Mouse (Mus musculus) E14TG2a.4 (cell line): ENCODE results near the gene Sgk2.

ENCODE experiments used
- H3K27me3 ChIP-seq: 2 replicates; pipeline ENCODE4 v1.6.1; 2014; ENCODE audit warnings: low read length, control low read depth; ENCODE audit not compliant: insufficient read depth
- H3K36me3 ChIP-seq: 2 replicates; pipeline ENCODE4 v1.6.1; 2014; ENCODE audit warnings: low read length, control low read depth; ENCODE audit not compliant: insufficient read depth
- H3K4me1 ChIP-seq: replicated peaks from 2 replicates; pipeline ENCODE4 v1.6.1; 2014; ENCODE audit warnings: low read depth, low read length, control low read depth
- H3K4me3 ChIP-seq: replicated peaks from 2 replicates; pipeline ENCODE4 v1.5.1; 2014; ENCODE audit warnings: mild to moderate bottlenecking, low read length
- H3K9me3 ChIP-seq: 2 replicates; pipeline ENCODE4 v1.6.1; 2014; ENCODE audit warnings: low read length, control low read depth
- CTCF ChIP-seq: conservative IDR thresholded peaks from 2 replicates; pipeline ENCODE4 v1.5.1; 2014; ENCODE audit warnings: low read length
- NANOG ChIP-seq: IDR thresholded peaks from 2 replicates; pipeline ENCODE4 v1.6.1; 2014; ENCODE audit warnings: borderline replicate concordance, low read length, mixed read lengths
- POU5F1 ChIP-seq: IDR thresholded peaks from 2 replicates; pipeline ENCODE4 v1.6.1; 2014; ENCODE audit warnings: low read length, borderline replicate concordance

Gene Sgk2

GRCm38 (mm10) chr2:162998528-162999230, 11.5 kb downstream of the Sgk2 start:
- H3K27me3 ChIP-seq = peaks cover 2% of the 10 kb centered on the region; the same call in 1 of the 2 replicates
- H3K9me3 ChIP-seq = no peaks in the 10 kb centered on the region
- peaks cover 22% of the 10 kb centered on the region for H3K4me1 ChIP-seq
- TF ChIP-seq CTCF (peak; percentile 94), POU5F1 (no peak), NANOG (no peak)
- H3K4me3 ChIP-seq = peak overlapping the region; percentile 73
- no peaks in the 10 kb centered on the region for H3K36me3 ChIP-seq

- Histone ChIP-seq H3K4me1 (peaks cover 22% of the 10 kb centered on the region), H3K4me3 (no peak overlapping the region), H3K27me3 (peaks cover under 1% of the 10 kb centered on the region; the same call in 1 of the 2 replicates), H3K36me3 (no peaks in the 10 kb centered on the region), H3K9me3 (no peaks in the 10 kb centered on the region)
- TF ChIP-seq POU5F1 = no peak
- no peak for TF ChIP-seq NANOG
- TF ChIP-seq CTCF = peak; percentile 56
Measured at GRCm38 (mm10) chr2:162999744-163000143, 12.6 kb downstream of the Sgk2 start.

- TF ChIP-seq POU5F1 (no peak), CTCF (no peak), NANOG (no peak)
- H3K9me3 ChIP-seq = no peaks in the 10 kb centered on the region
- H3K4me3 ChIP-seq = no peak overlapping the region
- H3K27me3 ChIP-seq = no peaks in the 10 kb centered on the region
- no peaks in the 10 kb centered on the region for H3K36me3 ChIP-seq
- peaks cover 22% of the 10 kb centered on the region for H3K4me1 ChIP-seq
Measured at GRCm38 (mm10) chr2:163001071-163001470, 13.9 kb downstream of the Sgk2 start.

DNA sequence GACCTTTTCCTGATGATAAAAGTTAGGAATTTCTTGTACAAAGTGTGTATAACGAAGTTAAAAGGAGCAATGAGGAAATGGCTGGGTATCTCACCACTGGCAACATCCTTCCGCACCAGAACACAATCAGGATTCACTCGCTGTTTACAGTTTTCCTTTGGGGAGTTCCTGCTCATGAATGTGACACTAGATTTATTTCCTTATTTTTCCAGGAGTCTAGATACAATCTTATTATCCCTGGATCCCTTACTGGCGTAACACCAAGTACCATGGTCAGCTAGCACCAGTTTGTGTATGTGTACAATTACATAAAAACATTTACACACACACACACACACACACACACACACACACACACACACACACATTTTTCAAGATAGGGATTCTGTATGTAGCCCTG, 20.2 kb downstream of the Sgk2 start:
- H3K4me1 ChIP-seq = no peaks in the 10 kb centered on the region
- no peaks in the 10 kb centered on the region for H3K36me3 ChIP-seq
- peaks cover 4% of the 10 kb centered on the region for H3K9me3 ChIP-seq
- no peak overlapping the region for H3K4me3 ChIP-seq
- TF ChIP-seq POU5F1 (no peak), CTCF (no peak), NANOG (no peak)
- no peaks in the 10 kb centered on the region for H3K27me3 ChIP-seq

DNA sequence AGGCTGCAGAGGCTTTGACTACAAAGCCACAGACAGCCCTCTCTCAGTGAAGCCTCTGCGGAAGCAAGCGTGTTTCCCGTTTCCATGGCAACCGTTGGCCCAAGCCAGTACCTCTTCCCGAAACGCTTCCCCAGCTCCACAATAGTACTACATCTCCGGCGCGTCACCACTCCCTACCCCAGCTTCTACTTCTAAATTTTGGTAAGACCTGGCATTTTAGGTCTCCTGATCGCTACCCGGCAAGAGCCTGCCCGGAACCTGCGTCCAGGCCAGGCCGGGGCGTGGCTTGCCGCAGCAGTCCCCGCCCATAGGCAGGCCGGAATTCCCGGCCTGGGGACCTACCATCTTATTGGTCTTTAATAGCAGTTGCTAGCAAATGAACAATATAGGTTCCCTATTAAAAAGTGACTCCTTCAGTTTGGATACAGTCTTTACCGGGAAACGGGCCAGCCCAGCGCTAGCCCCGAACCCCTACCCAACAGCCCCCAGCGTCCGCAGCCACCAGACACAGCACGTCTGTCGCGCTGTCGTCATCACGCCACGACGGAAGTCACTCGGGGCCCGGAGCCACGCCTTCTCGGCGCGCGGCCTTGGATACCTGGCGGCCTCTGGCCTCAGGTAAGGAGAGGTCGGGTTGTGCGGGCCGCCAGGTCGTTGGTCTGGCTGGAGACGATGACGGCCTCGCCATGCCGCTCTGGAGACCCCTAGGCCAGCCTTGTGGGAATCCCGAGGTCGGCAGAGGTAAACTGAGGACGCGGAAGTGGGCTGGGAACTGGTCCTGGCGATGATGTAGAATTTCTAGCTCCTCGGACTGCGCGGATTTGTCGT, 30.0 kb downstream of the Sgk2 start, which contains the start of gene Ift52:
Ift52 (plus strand) TSS at position 439 of the 828 bp plus-strand sequence.
- Histone ChIP-seq H3K9me3 (no peaks in the 10 kb centered on the region), H3K4me1 (peaks cover 17% of the 10 kb centered on the region), H3K36me3 (peaks cover 5% of the 10 kb centered on the region; the same call in 1 of the 2 replicates), H3K27me3 (no peaks in the 10 kb centered on the region), H3K4me3 (peak within 1 kb of the TSS; percentile 94)
- TF ChIP-seq POU5F1 (no peak), NANOG (no peak)

DNA sequence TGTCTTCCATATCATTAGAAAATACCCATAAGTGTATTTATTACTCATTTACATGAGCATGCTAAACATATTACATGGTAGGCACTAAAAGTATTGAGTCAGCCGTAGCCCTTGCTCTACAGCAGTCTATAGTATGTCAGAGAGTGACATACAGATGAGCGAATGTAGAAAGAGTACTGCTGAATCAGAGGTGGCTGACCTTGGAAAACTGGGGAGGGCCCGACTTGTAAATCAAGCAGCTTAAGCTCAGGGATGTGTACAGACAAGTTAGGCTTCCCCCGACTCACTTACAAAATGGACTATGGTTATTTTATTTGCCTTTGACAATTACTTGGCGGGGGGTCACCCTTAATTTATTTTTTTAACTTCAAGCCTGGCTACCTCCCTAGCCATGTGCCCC, 44.2 kb downstream of the Sgk2 start:
- peaks cover 71% of the 10 kb centered on the region for H3K4me1 ChIP-seq
- TF ChIP-seq POU5F1 = no peak
- H3K36me3 ChIP-seq = peaks cover 68% of the 10 kb centered on the region
- H3K4me3 ChIP-seq = no peak overlapping the region
- H3K9me3 ChIP-seq = no peaks in the 10 kb centered on the region
- no peaks in the 10 kb centered on the region for H3K27me3 ChIP-seq

- no peaks in the 10 kb centered on the region for H3K27me3 ChIP-seq
- H3K4me3 ChIP-seq = 0 out of 2 replicates have a peak overlapping the region, but pooled peaks have one; percentile 2
- no peaks in the 10 kb centered on the region for H3K9me3 ChIP-seq
- TF ChIP-seq CTCF (no peak), NANOG (peak; percentile 86), POU5F1 (peak; percentile 70; the same call in 1 of the 2 replicates)
- peaks cover 68% of the 10 kb centered on the region for H3K36me3 ChIP-seq
- H3K4me1 ChIP-seq = peaks cover 75% of the 10 kb centered on the region
Measured at GRCm38 (mm10) chr2:163031757-163032156, 44.6 kb downstream of the Sgk2 start.

DNA sequence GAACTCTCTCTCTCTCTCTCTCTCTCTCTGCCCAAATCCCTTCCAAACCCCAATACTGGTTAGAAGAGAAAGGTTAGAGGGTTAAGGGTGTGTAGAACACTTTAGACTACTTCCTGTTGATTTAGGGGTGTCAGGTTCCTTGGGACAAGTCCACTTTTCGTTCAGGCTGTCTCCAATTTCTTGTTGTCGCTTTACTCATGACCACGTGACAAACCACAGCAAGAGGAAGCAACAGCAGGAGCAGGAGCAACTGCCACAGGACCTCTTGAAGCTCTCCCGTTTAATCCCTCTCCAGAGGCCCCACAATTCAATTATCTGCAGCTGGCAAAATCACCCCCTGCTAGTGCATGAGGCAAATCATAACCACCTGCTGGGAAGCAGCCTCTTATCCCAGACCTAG, 45.5 kb downstream of the Sgk2 start:
- peaks cover 84% of the 10 kb centered on the region for H3K4me1 ChIP-seq

More for the DNA sequence above, 45.5 kb downstream of the Sgk2 start:
- H3K9me3 ChIP-seq = no peaks in the 10 kb centered on the region
- TF ChIP-seq POU5F1 (no peak), CTCF (no peak), NANOG (no peak)
- H3K27me3 ChIP-seq = no peaks in the 10 kb centered on the region
- peaks cover 68% of the 10 kb centered on the region for H3K36me3 ChIP-seq
- 0 out of 2 replicates have a peak overlapping the region, but pooled peaks have one; percentile 2 for H3K4me3 ChIP-seq
